Mouse (Mus musculus) embryonic fibroblast, embryonic 13.5 days (primary cell): Measurements from ENCODE around the gene Ankrd23.
A peak's percentile ranks its signal among the peaks of the same experiment; 100 is the strongest.

Source experiments
- CTCF ChIP-seq: IDR thresholded peaks from 2 replicates; pipeline ENCODE4 v1.5.1; 2011; ENCODE audit warnings: mild to moderate bottlenecking, control low read depth, low read length, moderate library complexity, borderline replicate concordance; ENCODE audit not compliant: insufficient read depth
- POLR2A ChIP-seq: IDR thresholded peaks from 2 replicates; pipeline ENCODE4 v1.6.1; 2011; ENCODE audit warnings: low read depth, mild to moderate bottlenecking, control low read depth, low read length, moderate library complexity

DNA sequence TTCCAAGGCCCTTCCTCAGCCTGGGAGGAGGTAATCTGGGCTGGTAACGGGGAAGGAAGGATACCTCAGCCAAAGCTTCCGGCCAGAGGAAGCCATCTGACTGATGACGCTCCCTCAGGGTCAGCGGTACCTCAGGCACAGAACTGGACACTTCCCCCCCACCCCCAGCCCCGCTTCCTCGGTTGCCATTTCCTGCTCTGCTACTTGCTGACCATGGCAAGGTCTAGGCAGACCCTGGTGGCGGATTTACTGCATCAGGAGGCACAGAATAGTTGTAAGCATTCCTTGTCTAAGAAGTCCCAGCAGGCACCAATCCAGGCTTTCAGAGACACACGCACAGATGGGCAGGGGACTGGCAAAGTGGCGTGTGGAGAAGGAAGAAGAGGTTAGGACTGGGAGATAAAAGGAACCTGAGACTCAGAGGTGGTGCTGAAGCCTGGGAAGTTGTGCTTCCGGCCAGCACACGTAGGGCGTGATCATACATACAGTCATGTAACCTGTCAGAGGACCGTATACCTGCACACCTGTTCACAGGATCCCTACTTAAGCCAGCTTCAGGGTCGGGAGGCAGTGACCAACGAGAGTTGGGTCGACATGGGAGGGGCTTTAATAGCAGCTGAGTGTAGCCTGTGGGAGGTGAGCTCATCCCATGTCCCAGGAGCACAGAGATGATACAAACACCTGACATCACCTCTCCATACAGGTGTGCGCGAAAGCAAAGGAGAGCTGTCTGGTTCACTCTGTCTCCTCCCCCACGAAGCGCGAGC is 18.1 kb upstream of the Ankrd23 start:
- TF ChIP-seq POLR2A (0 out of 2 replicates have a peak, but pooled peaks have one; percentile 19), CTCF (no peak)
